Mouse (Mus musculus) intestine, embryonic 16.5 days (tissue): ENCODE data around the gene Trub1. TPM values are rescaled to one million over a fixed set of nuclear protein-coding genes. Genes with fewer than 3 reads are reported as not detected.

ENCODE experiments used
- ATAC-seq: fragments of 200-750 bp; cut with Nextera tagmentation; 2 replicates; pipeline ENCODE4 v1.8.0; 2017; ENCODE audit warnings: moderate TSS enrichment, moderate library complexity
- H3K27ac ChIP-seq: fragments of 300-500 bp; sonication (generic); 2 replicates; pipeline ENCODE4 v1.5.1; 2014; ENCODE audit warnings: mild to moderate bottlenecking, low read length
- H3K27me3 ChIP-seq: fragments of 300-500 bp; sonication (generic); replicated peaks from 2 replicates; pipeline ENCODE4 v1.6.1; 2014; ENCODE audit warnings: low read length, control low read depth, mixed read lengths; ENCODE audit not compliant: control insufficient read depth, insufficient read depth
- H3K36me3 ChIP-seq: fragments of 300-500 bp; sonication (generic); 2 replicates; pipeline ENCODE4 v1.6.1; 2014; ENCODE audit warnings: low read length, control low read depth; ENCODE audit not compliant: control insufficient read depth, insufficient read depth
- H3K4me1 ChIP-seq: fragments of 300-500 bp; sonication (generic); 2 replicates; pipeline ENCODE4 v1.6.1; 2014; ENCODE audit warnings: low read length, control low read depth, mixed read lengths; ENCODE audit not compliant: control insufficient read depth, insufficient read depth
- H3K4me2 ChIP-seq: fragments of 300-500 bp; sonication (generic); 2 replicates; pipeline ENCODE4 v1.6.1; 2014; ENCODE audit warnings: low read depth, low read length, control low read depth
- H3K4me3 ChIP-seq: fragments of 300-500 bp; sonication (generic); 2 replicates; pipeline ENCODE4 v1.5.1; 2014; ENCODE audit warnings: mild to moderate bottlenecking, low read length
- H3K9ac ChIP-seq: fragments of 300-500 bp; sonication (generic); 2 replicates; pipeline ENCODE4 v1.6.1; 2014; ENCODE audit warnings: low read depth, low read length
- H3K9me3 ChIP-seq: fragments of 300-500 bp; sonication (generic); 2 replicates; pipeline ENCODE4 v1.6.1; 2016; ENCODE audit warnings: low read length, control low read depth; ENCODE audit not compliant: control insufficient read depth
- WGBS: fragments of 180-500 bp; shearing (Covaris S2); extraction: QIAGEN DNeasy Blood & Tissue Kit; methylation state at CpG from one replicate; pipeline ENCODE4 v1.1.7; 2014; 5-methylcytosine and 5-hydroxymethylcytosine counted together
- polyA plus RNA-seq: library from polyadenylated mRNA; unstranded; fragments of >200 nt; fragmentation: Nextera tagmentation; extraction: Ambion mirVana; gene quantifications from 2 replicates; pipeline ENCODE4 v1.2.1, GENCODE M21; 2015

Trub1 gene
- polyA plus RNA-seq: 16.4 and 19.8 TPM in 2 replicates

GRCm38 (mm10) chr19:57452492-57453217, at the start of gene Trub1:
Gene Trub1, plus strand, starts transcription at chr19:57452912.
- H3K27me3 ChIP-seq: no peaks in the 10 kb centered on the region
- H3K4me2 ChIP-seq: peak within 1 kb of the TSS; percentile 57
- ATAC-seq: peak; percentile 100
- peak within 1 kb of the TSS; percentile 80 for H3K9ac ChIP-seq
- WGBS: 4% methylated on average over 26 of the region's 26 CpGs
- no peaks in the 10 kb centered on the region for H3K9me3 ChIP-seq
- H3K27ac ChIP-seq: peak within 1 kb of the TSS; percentile 25; the same call in 1 of the 2 replicates
- no peaks in the 10 kb centered on the region for H3K36me3 ChIP-seq
- H3K4me1 ChIP-seq: 0 out of 2 replicates have a peak, but pooled peaks cover 3% of the 10 kb centered on the region
- H3K4me3 ChIP-seq: peak within 1 kb of the TSS; percentile 73

GRCm38 (mm10) chr19:57403700-57404501, 48.8 kb upstream of the Trub1 start:
- Histone ChIP-seq H3K4me2 (peak overlapping the region; percentile 37), H3K4me3 (peak overlapping the region; percentile 9; the same call in 1 of the 2 replicates), H3K27ac (peak overlapping the region; percentile 73), H3K27me3 (no peaks in the 10 kb centered on the region), H3K9me3 (no peaks in the 10 kb centered on the region), H3K36me3 (no peaks in the 10 kb centered on the region), H3K9ac (peak overlapping the region; percentile 48), H3K4me1 (peaks cover 16% of the 10 kb centered on the region)
- WGBS: 14% methylated on average over 24 of the region's 24 CpGs
- peak; percentile 94 for ATAC-seq

GRCm38 (mm10) chr19:57404502-57404848, 48.2 kb upstream of the Trub1 start:
- Histone ChIP-seq H3K4me1 (peaks cover 16% of the 10 kb centered on the region), H3K9me3 (no peaks in the 10 kb centered on the region), H3K4me2 (peak overlapping the region; percentile 37), H3K9ac (no peak overlapping the region), H3K36me3 (no peaks in the 10 kb centered on the region), H3K27ac (peak overlapping the region; percentile 13; the same call in 1 of the 2 replicates), H3K4me3 (no peak overlapping the region; the same call in 1 of the 2 replicates), H3K27me3 (no peaks in the 10 kb centered on the region)
- ATAC-seq: no peak
- WGBS: 21% methylated on average over 9 of the region's 9 CpGs

- Histone ChIP-seq H3K4me2 (no peak overlapping the region), H3K4me1 (peaks cover 22% of the 10 kb centered on the region), H3K27ac (no peak overlapping the region), H3K9ac (no peak overlapping the region), H3K36me3 (no peaks in the 10 kb centered on the region), H3K4me3 (no peak overlapping the region), H3K9me3 (no peaks in the 10 kb centered on the region), H3K27me3 (no peaks in the 10 kb centered on the region)
- WGBS: 100% methylated on average over 1 of the region's 1 CpGs
- no peak for ATAC-seq
Measured at GRCm38 (mm10) chr19:57407947-57408346, 44.8 kb upstream of the Trub1 start.

- H3K4me1 ChIP-seq: peaks cover 10% of the 10 kb centered on the region; the same call in 1 of the 2 replicates
- H3K4me2 ChIP-seq: peak overlapping the region; percentile 23
- H3K27me3 ChIP-seq: no peaks in the 10 kb centered on the region
- WGBS: 17% methylated on average over 29 of the region's 29 CpGs
- H3K9me3 ChIP-seq: no peaks in the 10 kb centered on the region
- H3K9ac ChIP-seq: peak overlapping the region; percentile 7; the same call in 1 of the 2 replicates
- H3K4me3 ChIP-seq: peak overlapping the region; percentile 7; the same call in 1 of the 2 replicates
- peak; percentile 89 for ATAC-seq
- H3K36me3 ChIP-seq: no peaks in the 10 kb centered on the region
- H3K27ac ChIP-seq: peak overlapping the region; percentile 35
Measured at GRCm38 (mm10) chr19:57411375-57412196, 41.1 kb upstream of the Trub1 start.

- Histone ChIP-seq H3K4me1 (peaks cover 10% of the 10 kb centered on the region; the same call in 1 of the 2 replicates), H3K4me2 (no peak overlapping the region), H3K27ac (no peak overlapping the region), H3K36me3 (no peaks in the 10 kb centered on the region), H3K9ac (no peak overlapping the region), H3K9me3 (no peaks in the 10 kb centered on the region), H3K27me3 (no peaks in the 10 kb centered on the region), H3K4me3 (no peak overlapping the region)
- ATAC-seq: no peak
- 62% methylated on average over 3 of the region's 3 CpGs for WGBS
Measured at GRCm38 (mm10) chr19:57413170-57413569, 39.5 kb upstream of the Trub1 start.

GRCm38 (mm10) chr19:57413918-57414317, 38.8 kb upstream of the Trub1 start:
- H3K4me1 ChIP-seq: peaks cover 10% of the 10 kb centered on the region; the same call in 1 of the 2 replicates
- no peaks in the 10 kb centered on the region for H3K27me3 ChIP-seq
- H3K4me2 ChIP-seq: no peak overlapping the region
- H3K9me3 ChIP-seq: no peaks in the 10 kb centered on the region
- no peak overlapping the region for H3K4me3 ChIP-seq
- WGBS: 83% methylated on average over 6 of the region's 6 CpGs
- ATAC-seq: no peak
- no peaks in the 10 kb centered on the region for H3K36me3 ChIP-seq
- no peak overlapping the region for H3K27ac ChIP-seq
- no peak overlapping the region for H3K9ac ChIP-seq

GRCm38 (mm10) chr19:57415031-57415807, 37.5 kb upstream of the Trub1 start:
- H3K4me3 ChIP-seq: no peak overlapping the region
- no peaks in the 10 kb centered on the region for H3K27me3 ChIP-seq
- H3K9ac ChIP-seq: no peak overlapping the region
- H3K9me3 ChIP-seq: no peaks in the 10 kb centered on the region
- no peaks in the 10 kb centered on the region for H3K36me3 ChIP-seq
- H3K27ac ChIP-seq: no peak overlapping the region
- 83% methylated on average over 8 of the region's 8 CpGs for WGBS
- peaks cover 10% of the 10 kb centered on the region; the same call in 1 of the 2 replicates for H3K4me1 ChIP-seq
- no peak overlapping the region for H3K4me2 ChIP-seq
- no peak for ATAC-seq
